Mouse (Mus musculus) embryonic facial prominence, embryonic 13.5 days (tissue): ENCODE data around the gene Ccdc107. TPM values are rescaled to one million over a fixed set of nuclear protein-coding genes. Genes with fewer than 3 reads are reported as not detected.

Experiments used
- polyA plus RNA-seq: library from polyadenylated mRNA; unstranded; fragments of >200 nt; fragmentation: Nextera tagmentation; extraction: Ambion mirVana; gene quantifications from 2 replicates; pipeline ENCODE4 v1.2.1, GENCODE M21; 2015

The Ccdc107 gene
- polyA plus RNA-seq, 1 experiment from 2014 or later, result 66.2 TPM

Other genes starting within 250 kb of the Ccdc107 start
- 0.41 and 0.62 TPM in 2 replicates for gene Atp8b5, start 225.7 kb upstream of the Ccdc107 start, polyA plus RNA-seq
- 13.1 and 17.2 TPM in 2 replicates for gene Rusc2, start 110.9 kb upstream of the Ccdc107 start, polyA plus RNA-seq
- 0.20 TPM in 1 of 2 replicates, not detected in the other for gene Fam166b, start 63.8 kb upstream of the Ccdc107 start, polyA plus RNA-seq
- 7.0 and 8.8 TPM in 2 replicates for gene Tesk1, start 51.0 kb upstream of the Ccdc107 start, polyA plus RNA-seq
- gene Cd72, start 38.3 kb upstream of the Ccdc107 start, polyA plus RNA-seq, result 3.2 and 3.8 TPM in 2 replicates
- gene Sit1, start 9.2 kb upstream of the Ccdc107 start, polyA plus RNA-seq, result not detected in 2 replicates
- gene Arhgef39, start 6.8 kb downstream of the Ccdc107 start, polyA plus RNA-seq, result 45.7 and 47.8 TPM in 2 replicates
- gene Car9, start 14.1 kb downstream of the Ccdc107 start, polyA plus RNA-seq, result 0.81 and 1.5 TPM in 2 replicates
- 130 and 141 TPM in 2 replicates for gene Tpm2, start 30.9 kb downstream of the Ccdc107 start, polyA plus RNA-seq
- gene Creb3, start 69.4 kb downstream of the Ccdc107 start, polyA plus RNA-seq, result 48.9 and 54.9 TPM in 2 replicates
- gene Tln1, start 69.8 kb downstream of the Ccdc107 start, polyA plus RNA-seq, result 69.5 and 75.0 TPM in 2 replicates
- 37.1 and 39.7 TPM in 2 replicates for gene Rgp1, start 85.8 kb downstream of the Ccdc107 start, polyA plus RNA-seq
- 22.5 and 24.2 TPM in 2 replicates for gene Gba2, start 86.0 kb downstream of the Ccdc107 start, polyA plus RNA-seq
- gene Msmp, start 91.6 kb downstream of the Ccdc107 start, polyA plus RNA-seq, result 0.97 and 1.4 TPM in 2 replicates
- 18.2 and 19.1 TPM in 2 replicates for gene Npr2, start 139.0 kb downstream of the Ccdc107 start, polyA plus RNA-seq
- gene Spag8, start 160.7 kb downstream of the Ccdc107 start, polyA plus RNA-seq, result 1.1 and 1.8 TPM in 2 replicates
- 74.2 and 92.1 TPM in 2 replicates for gene Hint2, start 163.6 kb downstream of the Ccdc107 start, polyA plus RNA-seq
- gene Tmem8b, start 176.1 kb downstream of the Ccdc107 start, polyA plus RNA-seq, result 7.2 and 8.4 TPM in 2 replicates
- gene Fam221b, start 176.2 kb downstream of the Ccdc107 start, polyA plus RNA-seq, result 3.4 and 4.2 TPM in 2 replicates
- not detected in 2 replicates for gene Olfr70, start 207.9 kb downstream of the Ccdc107 start, polyA plus RNA-seq
- not detected in 2 replicates for gene Olfr71, start 217.4 kb downstream of the Ccdc107 start, polyA plus RNA-seq
- 0.18 and 0.23 TPM in 2 replicates for gene Hrct1, start 234.3 kb downstream of the Ccdc107 start, polyA plus RNA-seq
- 0.06 and 0.17 TPM in 2 replicates for gene Spaar, start 237.1 kb downstream of the Ccdc107 start, polyA plus RNA-seq